Mouse (Mus musculus) ES-Bruce4 (cell line): ENCODE results near the gene Ifnab.

Experiments
- CTCF ChIP-seq: IDR thresholded peaks from one replicate; pipeline ENCODE4 v1.8.1; 2011; ENCODE audit warnings: low read depth, low read length
- POLR2A ChIP-seq: IDR thresholded peaks from one replicate; pipeline ENCODE4 v1.8.1; 2011; ENCODE audit warnings: low read length; ENCODE audit not compliant: insufficient read depth

GRCm38 (mm10) chr4:88738480-88738879 lies 47.3 kb upstream of the Ifnab start:
- TF ChIP-seq CTCF (peak; percentile 82), POLR2A (no peak)
